Mouse (Mus musculus) heart, embryonic 13.5 days (tissue): ENCODE measurements at regions not wholly inside any gene's neighbourhood (a gene's known extent, or its start where the extent isn't known, plus 50 kb on each side); places are given as distances from the start of the nearest gene placed in this dataset.

Experiments
- ATAC-seq: fragments of 200-750 bp; cut with Nextera tagmentation; 2 replicates; pipeline ENCODE4 v1.8.0; 2017; ENCODE audit warnings: moderate TSS enrichment; ENCODE audit not compliant: insufficient number of reproducible peaks, low FRiP score, low TSS enrichment; ENCODE audit errors: extremely low read depth
- H3K27ac ChIP-seq: fragments of 300-500 bp; sonication (generic); replicated peaks from 2 replicates; pipeline ENCODE4 v1.5.1; 2015; ENCODE audit warnings: moderate library complexity, mild to moderate bottlenecking, inconsistent platforms
- H3K27me3 ChIP-seq: fragments of 300-500 bp; sonication (generic); replicated peaks from 2 replicates; pipeline ENCODE4 v1.6.1; 2015; ENCODE audit warnings: mild to moderate bottlenecking, inconsistent platforms
- H3K36me3 ChIP-seq: fragments of 300-500 bp; sonication (generic); 2 replicates; pipeline ENCODE4 v1.6.1; 2015; ENCODE audit warnings: mild to moderate bottlenecking, inconsistent platforms
- H3K4me1 ChIP-seq: fragments of 300-500 bp; sonication (generic); 2 replicates; pipeline ENCODE4 v1.6.1; 2015; ENCODE audit warnings: inconsistent platforms
- H3K4me2 ChIP-seq: fragments of 300-500 bp; sonication (generic); 2 replicates; pipeline ENCODE4 v1.6.1; 2015; ENCODE audit warnings: inconsistent platforms, mild to moderate bottlenecking, moderate library complexity
- H3K4me3 ChIP-seq: fragments of 300-500 bp; sonication (generic); 2 replicates; pipeline ENCODE4 v1.5.1; 2015; ENCODE audit warnings: moderate library complexity, mild to moderate bottlenecking, inconsistent platforms
- H3K9ac ChIP-seq: fragments of 300-500 bp; sonication (generic); 2 replicates; pipeline ENCODE4 v1.6.1; 2015; ENCODE audit warnings: inconsistent platforms, mild to moderate bottlenecking, moderate library complexity
- H3K9me3 ChIP-seq: fragments of 300-500 bp; sonication (generic); 2 replicates; pipeline ENCODE4 v1.6.1; 2016; ENCODE audit warnings: inconsistent platforms
- WGBS: fragments of 180-500 bp; shearing (Covaris S2); methylation state at CpG from one replicate; pipeline ENCODE4 v1.1.7; 2015; ENCODE audit warnings: mixed read lengths; 5-methylcytosine and 5-hydroxymethylcytosine counted together

DNA sequence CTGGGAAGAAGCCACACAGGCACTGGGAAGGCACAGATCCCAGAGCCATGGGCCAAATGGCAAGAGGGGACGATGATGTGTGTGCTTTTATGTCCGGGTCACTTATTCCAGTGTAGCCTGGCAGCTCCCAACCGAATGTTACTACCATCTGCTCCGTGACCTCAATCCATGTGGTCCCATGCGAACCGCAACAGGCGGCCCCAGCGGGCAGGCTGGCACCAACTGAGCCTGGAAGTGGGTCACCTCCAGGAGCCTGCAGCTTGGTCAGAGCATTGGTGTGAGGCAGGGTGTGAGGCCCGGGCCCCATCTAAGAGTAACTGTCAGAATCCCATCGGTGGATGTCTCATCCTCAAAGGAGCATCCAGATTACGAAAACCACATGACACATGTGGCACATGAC lies 110.8 kb upstream of the Tbx3 start:
- ATAC-seq, result no peak
- no peak overlapping the region for H3K27ac ChIP-seq

DNA sequence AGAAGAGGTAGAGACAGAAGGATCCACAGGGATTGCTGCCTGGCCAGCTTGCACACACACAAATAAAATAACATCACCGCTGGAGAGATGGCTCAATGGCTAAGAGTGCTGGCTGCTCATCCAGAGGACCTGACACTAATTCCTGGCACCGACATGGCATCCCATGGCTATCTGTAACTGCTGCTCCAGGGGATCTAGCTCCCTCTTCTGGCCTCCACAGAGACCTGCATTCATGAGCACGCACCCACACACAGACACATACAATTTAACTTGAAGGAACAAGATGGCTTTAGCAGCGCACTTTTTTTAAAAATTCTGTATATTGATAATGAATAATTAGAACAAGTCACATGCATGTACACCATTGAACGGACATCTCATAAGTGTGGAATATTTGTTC lies 110.1 kb upstream of the Tbx3 start:
- Histone ChIP-seq H3K9ac (no peak overlapping the region), H3K36me3 (no peaks in the 10 kb centered on the region), H3K4me1 (peaks cover 14% of the 10 kb centered on the region), H3K9me3 (no peaks in the 10 kb centered on the region), H3K27me3 (peaks cover 31% of the 10 kb centered on the region), H3K27ac (no peak overlapping the region), H3K4me2 (no peak overlapping the region), H3K4me3 (no peak overlapping the region)
- 89% methylated on average over 5 of the region's 5 CpGs for WGBS
- ATAC-seq, result no peak

More for the DNA sequence above, 110.8 kb upstream of the Tbx3 start:
- Histone ChIP-seq H3K4me3 (no peak overlapping the region), H3K36me3 (no peaks in the 10 kb centered on the region), H3K4me2 (no peak overlapping the region), H3K9me3 (no peaks in the 10 kb centered on the region), H3K4me1 (peaks cover 14% of the 10 kb centered on the region), H3K9ac (no peak overlapping the region), H3K27me3 (peaks cover 32% of the 10 kb centered on the region)
- 85% methylated on average over 11 of the region's 11 CpGs for WGBS

DNA sequence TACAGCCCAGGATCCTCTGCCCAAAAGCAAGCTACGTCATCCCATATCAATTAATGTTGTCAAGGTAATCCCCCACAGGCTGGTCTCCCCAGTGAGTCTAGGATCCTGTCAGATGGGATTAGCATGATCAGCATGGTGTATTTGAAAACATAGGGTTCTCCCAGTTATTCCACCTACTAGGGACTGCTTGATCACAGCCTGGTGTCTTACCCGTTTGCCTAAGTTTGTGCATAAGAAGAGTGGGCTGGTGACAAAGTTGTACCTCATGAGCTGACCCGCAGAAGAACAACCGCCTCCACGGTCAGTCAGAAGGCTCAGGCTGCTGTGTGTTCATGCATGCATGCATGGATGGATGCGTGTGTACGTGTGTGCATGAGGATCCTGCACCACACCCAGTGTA lies 108.9 kb upstream of the Tbx3 start:
- no peak overlapping the region for H3K9ac ChIP-seq
- H3K9me3 ChIP-seq, result no peaks in the 10 kb centered on the region
- peaks cover 14% of the 10 kb centered on the region for H3K4me1 ChIP-seq
- ATAC-seq, result no peak
- WGBS, result 86% methylated on average over 7 of the region's 7 CpGs
- no peak overlapping the region for H3K27ac ChIP-seq
- H3K36me3 ChIP-seq, result no peaks in the 10 kb centered on the region
- no peak overlapping the region for H3K4me3 ChIP-seq
- peaks cover 34% of the 10 kb centered on the region for H3K27me3 ChIP-seq
- H3K4me2 ChIP-seq, result no peak overlapping the region

DNA sequence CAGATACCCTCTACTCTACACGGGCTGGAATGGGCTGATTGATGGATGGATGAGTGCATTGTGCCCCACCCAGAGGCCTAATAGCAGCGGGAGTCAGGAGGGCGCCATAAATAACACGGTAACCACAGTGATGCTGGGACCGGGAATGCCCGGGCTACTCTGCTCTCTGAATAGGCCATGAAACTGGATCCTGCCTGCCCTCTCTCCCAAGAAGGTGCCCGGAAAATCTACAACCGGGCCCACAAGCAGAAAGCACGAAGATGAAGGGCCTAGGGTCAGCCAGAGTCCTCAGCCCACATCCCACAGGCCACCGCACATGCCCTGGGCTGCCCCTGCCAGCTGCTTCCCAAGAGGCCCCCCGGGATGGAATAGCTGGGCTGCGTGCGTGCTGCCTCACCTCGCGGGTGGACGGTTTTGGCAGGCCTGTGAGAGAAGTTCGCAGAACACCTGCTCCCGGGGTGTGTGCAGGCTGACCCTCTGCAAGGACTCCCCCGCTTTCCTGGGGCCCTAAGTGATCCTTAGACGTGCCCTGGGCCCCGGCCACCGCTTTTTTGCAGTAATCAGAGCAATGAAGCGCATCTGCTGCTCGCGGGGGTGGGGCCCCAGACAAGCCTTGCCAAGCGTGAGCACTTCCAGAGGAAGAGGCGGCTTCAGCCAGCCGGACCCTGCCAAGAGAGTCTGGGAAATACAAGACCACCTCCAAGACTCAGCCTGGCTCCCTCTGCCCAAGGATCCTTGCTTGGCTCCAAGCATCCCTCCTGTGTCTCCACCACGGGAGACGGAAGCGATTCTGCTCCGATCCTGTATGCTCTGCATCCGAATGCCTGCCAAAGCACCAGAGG lies 106.7 kb upstream of the Tbx3 start:
- Histone ChIP-seq H3K4me1 (peaks cover 14% of the 10 kb centered on the region), H3K36me3 (no peaks in the 10 kb centered on the region), H3K4me2 (peak overlapping the region; percentile 51), H3K27me3 (peaks cover 42% of the 10 kb centered on the region), H3K9me3 (no peaks in the 10 kb centered on the region), H3K9ac (0 out of 2 replicates have a peak overlapping the region, but pooled peaks have one; percentile 0), H3K27ac (no peak overlapping the region), H3K4me3 (peak overlapping the region; percentile 25)
- ATAC-seq, result no peak
- WGBS, result 30% methylated on average over 33 of the region's 33 CpGs

DNA sequence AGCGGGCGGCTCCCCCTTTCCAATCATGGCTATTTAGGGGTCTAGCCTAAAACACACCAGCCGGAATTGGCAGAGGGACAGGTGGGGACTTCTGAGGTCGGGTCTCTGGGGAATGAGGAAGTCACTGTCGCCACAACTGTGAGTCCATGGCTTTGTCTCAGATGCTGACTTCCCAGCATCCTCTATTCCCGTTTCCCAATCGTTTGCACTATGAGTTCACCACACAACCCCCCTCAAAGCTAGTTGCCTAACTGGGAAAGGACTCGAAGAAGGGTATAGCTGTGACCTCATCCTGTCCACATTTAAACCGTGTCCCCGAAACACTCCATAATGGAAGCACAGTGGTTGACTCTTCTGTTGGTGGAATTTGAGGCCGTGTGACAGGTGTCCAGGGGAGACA lies 102.8 kb upstream of the Tbx3 start:
- Histone ChIP-seq H3K9ac (no peak overlapping the region), H3K4me3 (no peak overlapping the region), H3K9me3 (peaks cover 9% of the 10 kb centered on the region; the same call in 1 of the 2 replicates), H3K4me1 (peaks cover 14% of the 10 kb centered on the region), H3K27me3 (peaks cover 37% of the 10 kb centered on the region), H3K4me2 (no peak overlapping the region), H3K36me3 (no peaks in the 10 kb centered on the region), H3K27ac (no peak overlapping the region)
- WGBS, result 77% methylated on average over 11 of the region's 11 CpGs
- ATAC-seq, result no peak

DNA sequence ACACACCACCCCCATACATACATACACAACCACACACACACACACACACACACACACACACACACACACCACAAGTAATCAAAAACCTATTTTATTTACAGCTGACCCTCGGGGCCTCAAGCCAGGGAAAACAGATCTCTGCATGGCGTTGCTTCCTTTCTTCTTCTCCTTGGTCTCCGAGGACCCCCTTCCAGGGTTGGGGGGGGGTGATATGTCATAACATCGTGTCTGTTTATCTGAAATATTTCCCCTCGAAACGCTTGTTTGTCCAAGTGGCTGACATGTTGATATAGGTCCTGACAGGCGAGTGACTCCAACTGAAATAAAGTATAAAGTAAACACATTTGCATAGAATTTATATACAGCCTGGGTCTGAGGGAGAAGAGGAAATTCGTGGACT lies 100.4 kb upstream of the Tbx3 start:
- WGBS, result 51% methylated on average over 8 of the region's 8 CpGs
- H3K9me3 ChIP-seq, result peaks cover 24% of the 10 kb centered on the region

DNA sequence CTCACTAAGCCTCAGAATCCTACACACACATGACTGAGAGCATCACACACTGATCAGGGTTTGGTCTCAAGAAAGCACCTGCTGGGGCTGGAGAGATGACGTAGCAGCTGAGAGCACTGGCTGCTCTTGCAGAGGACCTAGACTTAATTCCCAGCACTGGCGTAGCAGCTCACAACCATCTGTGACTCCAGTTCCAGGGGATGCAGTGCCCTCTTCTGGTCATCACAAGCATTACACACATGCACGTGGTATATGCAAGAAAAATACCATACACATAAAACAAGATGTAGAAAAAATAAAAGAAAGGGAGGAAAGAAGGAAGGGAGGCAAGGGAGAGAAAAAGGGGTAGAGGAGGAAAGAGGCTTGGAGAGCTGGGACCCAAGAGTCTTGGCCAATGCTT lies 98.8 kb upstream of the Tbx3 start:
- no peak for ATAC-seq
- 85% methylated on average over 3 of the region's 3 CpGs for WGBS
- H3K4me3 ChIP-seq, result no peak overlapping the region
- H3K36me3 ChIP-seq, result no peaks in the 10 kb centered on the region
- H3K9me3 ChIP-seq, result peaks cover 24% of the 10 kb centered on the region
- no peak overlapping the region for H3K27ac ChIP-seq
- H3K9ac ChIP-seq, result no peak overlapping the region
- H3K4me1 ChIP-seq, result peaks cover 14% of the 10 kb centered on the region
- peaks cover 8% of the 10 kb centered on the region; the same call in 1 of the 2 replicates for H3K27me3 ChIP-seq
- no peak overlapping the region for H3K4me2 ChIP-seq

More for the DNA sequence above, 100.4 kb upstream of the Tbx3 start:
- no peak for ATAC-seq
- H3K9ac ChIP-seq, result no peak overlapping the region
- no peak overlapping the region for H3K4me3 ChIP-seq
- H3K4me2 ChIP-seq, result no peak overlapping the region
- H3K27me3 ChIP-seq, result peaks cover 15% of the 10 kb centered on the region; the same call in 1 of the 2 replicates
- no peak overlapping the region for H3K27ac ChIP-seq
- H3K4me1 ChIP-seq, result peaks cover 8% of the 10 kb centered on the region
- H3K36me3 ChIP-seq, result no peaks in the 10 kb centered on the region

DNA sequence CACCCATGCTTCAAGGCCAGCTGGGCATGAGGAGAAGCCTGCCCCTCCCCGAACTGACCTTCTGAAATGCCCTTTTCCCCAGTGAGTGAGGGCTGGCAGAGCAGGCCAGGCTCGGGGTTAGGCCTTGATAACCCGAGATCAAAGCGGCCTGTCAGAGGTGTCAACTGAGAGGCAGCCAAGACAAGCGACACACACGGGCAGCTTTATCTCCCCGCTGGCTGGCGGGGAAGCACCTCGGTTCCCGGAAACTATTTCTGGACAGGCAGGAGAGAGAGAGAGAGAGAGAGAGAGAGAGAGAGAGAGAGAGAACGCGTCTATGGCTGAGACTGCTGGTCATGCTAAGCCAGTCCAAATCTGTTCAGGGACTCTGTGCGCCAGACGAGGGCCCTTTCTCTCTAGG lies 95.3 kb upstream of the Tbx3 start:
- Histone ChIP-seq H3K4me2 (no peak overlapping the region), H3K9ac (no peak overlapping the region), H3K27ac (peak overlapping the region; percentile 81), H3K27me3 (no peaks in the 10 kb centered on the region), H3K4me1 (peaks cover 19% of the 10 kb centered on the region), H3K36me3 (no peaks in the 10 kb centered on the region), H3K4me3 (no peak overlapping the region), H3K9me3 (peaks cover 24% of the 10 kb centered on the region)
- ATAC-seq, result peak; percentile 63; the same call in 1 of the 2 replicates
- 9% methylated on average over 14 of the region's 14 CpGs for WGBS

DNA sequence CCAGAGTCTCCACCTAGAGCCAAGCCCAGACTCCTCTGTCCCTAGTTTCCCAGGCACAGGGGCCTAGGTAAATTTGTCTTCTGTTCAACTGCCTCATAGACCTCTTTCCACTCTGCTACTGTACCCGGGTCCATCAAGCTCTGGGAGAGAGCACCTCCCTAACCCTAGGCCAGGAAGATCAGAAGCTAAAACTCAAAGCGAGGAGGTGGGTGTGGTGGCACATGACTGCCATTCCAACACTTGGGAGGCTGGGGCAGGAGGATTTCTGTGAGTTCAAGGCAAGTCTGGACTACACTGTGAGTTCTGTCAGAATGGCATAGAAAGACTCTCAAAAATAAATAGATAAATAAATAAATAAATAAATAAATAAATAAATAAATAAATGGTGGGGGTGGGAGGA lies 91.2 kb upstream of the Tbx3 start:
- Histone ChIP-seq H3K27ac (no peak overlapping the region), H3K4me3 (no peak overlapping the region), H3K4me2 (no peak overlapping the region), H3K9ac (no peak overlapping the region), H3K27me3 (no peaks in the 10 kb centered on the region), H3K4me1 (peaks cover 25% of the 10 kb centered on the region), H3K36me3 (no peaks in the 10 kb centered on the region), H3K9me3 (no peaks in the 10 kb centered on the region)
- no peak for ATAC-seq
- WGBS, result 87% methylated on average over 2 of the region's 2 CpGs

DNA sequence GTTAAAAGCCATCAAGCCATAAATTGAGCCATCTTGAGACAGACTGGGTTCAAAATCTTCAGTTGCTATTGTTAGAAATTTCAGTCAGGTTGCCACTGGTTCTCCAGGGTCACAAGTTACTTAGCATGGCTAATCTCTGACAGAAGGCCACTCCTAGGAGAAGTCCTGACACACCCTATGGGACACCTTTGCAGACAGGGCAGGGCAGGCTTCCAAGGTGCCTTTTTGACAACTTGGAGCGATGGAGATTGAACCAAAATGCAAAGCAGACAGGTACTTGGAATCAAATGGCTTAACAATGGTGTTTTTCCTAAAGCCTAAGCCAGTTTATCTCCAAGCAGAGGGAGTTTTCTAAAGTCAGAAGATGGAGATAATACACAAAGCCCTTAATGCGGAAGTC lies 90.7 kb upstream of the Tbx3 start:
- Histone ChIP-seq H3K4me1 (peaks cover 20% of the 10 kb centered on the region), H3K9ac (no peak overlapping the region), H3K27me3 (no peaks in the 10 kb centered on the region), H3K36me3 (no peaks in the 10 kb centered on the region), H3K27ac (no peak overlapping the region), H3K4me3 (no peak overlapping the region), H3K4me2 (no peak overlapping the region), H3K9me3 (no peaks in the 10 kb centered on the region)
- no peak for ATAC-seq
- WGBS, result 57% methylated on average over 2 of the region's 2 CpGs

DNA sequence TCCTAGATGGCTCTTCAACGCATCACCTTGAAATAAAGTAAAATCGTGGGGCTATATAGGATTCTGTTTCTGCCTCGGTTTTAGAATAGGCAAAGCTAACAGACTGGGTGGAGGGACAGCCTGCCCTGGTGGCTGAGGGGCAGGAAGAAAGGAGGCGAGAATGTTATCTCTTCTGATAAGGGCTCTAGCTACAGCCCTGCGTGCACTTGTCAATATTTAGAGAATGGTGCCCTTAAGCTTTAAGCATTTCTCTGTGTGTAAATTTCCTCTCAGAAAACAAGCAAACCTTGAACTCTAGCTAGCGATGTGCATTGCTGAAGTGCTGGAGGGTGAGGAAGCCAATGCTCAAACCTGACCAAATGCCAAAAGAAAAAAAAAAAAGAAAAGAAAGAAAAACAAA lies 90.1 kb upstream of the Tbx3 start:
- ATAC-seq, result no peak
- WGBS, result 24% methylated on average over 6 of the region's 6 CpGs
- peaks cover 15% of the 10 kb centered on the region for H3K4me1 ChIP-seq

DNA sequence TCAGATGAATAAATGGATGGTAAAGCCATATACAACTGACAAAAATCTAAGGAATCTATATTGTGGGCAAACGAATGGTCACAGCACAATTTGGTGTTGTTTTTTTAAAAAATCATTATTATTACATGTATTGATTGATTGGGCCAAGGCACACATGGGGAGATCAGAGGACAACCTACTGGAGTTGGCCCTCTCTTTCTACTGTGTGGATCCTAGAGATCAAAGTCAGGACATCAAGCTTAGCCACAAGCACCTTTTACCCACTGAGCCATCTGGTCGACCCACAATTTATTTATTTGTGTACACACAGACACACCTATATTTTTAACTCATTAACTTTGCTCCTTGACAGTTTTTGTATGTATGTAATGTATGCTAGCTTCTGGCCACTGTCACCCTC lies 89.7 kb upstream of the Tbx3 start:
- no peaks in the 10 kb centered on the region for H3K36me3 ChIP-seq
- no peak overlapping the region for H3K9ac ChIP-seq
- no peaks in the 10 kb centered on the region for H3K9me3 ChIP-seq
- H3K4me3 ChIP-seq, result no peak overlapping the region
- H3K4me2 ChIP-seq, result no peak overlapping the region
- no peak for ATAC-seq
- no peak overlapping the region for H3K27ac ChIP-seq
- H3K27me3 ChIP-seq, result no peaks in the 10 kb centered on the region
- WGBS, result 56% methylated on average over 2 of the region's 2 CpGs
- peaks cover 11% of the 10 kb centered on the region for H3K4me1 ChIP-seq

More for the DNA sequence above, 90.1 kb upstream of the Tbx3 start:
- Histone ChIP-seq H3K4me3 (no peak overlapping the region), H3K9ac (no peak overlapping the region), H3K4me2 (no peak overlapping the region), H3K36me3 (no peaks in the 10 kb centered on the region), H3K27ac (no peak overlapping the region), H3K27me3 (no peaks in the 10 kb centered on the region), H3K9me3 (no peaks in the 10 kb centered on the region)
